Mouse (Mus musculus) myocyte (in vitro differentiated cells): ENCODE results near the gene Cmas. TPM values are rescaled to one million over a fixed set of nuclear protein-coding genes. Genes with fewer than 3 reads are reported as not detected.

Experiments
- H3K27me3 ChIP-seq: one replicate; pipeline ENCODE4 v1.6.1; 2011; ENCODE audit not compliant: control insufficient read depth, insufficient read depth, insufficient read length
- H3K36me3 ChIP-seq: one replicate; pipeline ENCODE4 v1.6.1; 2011; ENCODE audit not compliant: control insufficient read depth, insufficient read depth
- H3K4me2 ChIP-seq: one replicate; pipeline ENCODE4 v1.6.1; 2011; ENCODE audit warnings: low read depth, control low read depth
- H3K4me3 ChIP-seq: one replicate; pipeline ENCODE4 v1.5.1; 2011; ENCODE audit warnings: mild to moderate bottlenecking, control low read depth, moderate library complexity
- H3K79me2 ChIP-seq: one replicate; pipeline ENCODE4 v1.6.1; 2011; ENCODE audit not compliant: control insufficient read depth, insufficient read depth
- H3ac ChIP-seq: one replicate; pipeline ENCODE4 v1.6.1; 2011; ENCODE audit not compliant: control insufficient read depth, insufficient read length
- CEBPB ChIP-seq: IDR thresholded peaks from 2 replicates; pipeline ENCODE4 v1.6.1; 2011; ENCODE audit warnings: mild to moderate bottlenecking, moderate library complexity; ENCODE audit not compliant: poor library complexity, insufficient read depth, severe bottlenecking
- E2F4 ChIP-seq: IDR thresholded peaks from one replicate; pipeline ENCODE4 v1.6.1; 2011; ENCODE audit warnings: mild to moderate bottlenecking, control low read depth, moderate library complexity; ENCODE audit not compliant: insufficient read depth
- MAX ChIP-seq: IDR thresholded peaks from one replicate; pipeline ENCODE4 v1.6.1; 2011; ENCODE audit warnings: low read depth, mild to moderate bottlenecking, control low read depth
- MYOD1 ChIP-seq, 3 experiments: IDR thresholded peaks; one replicate each; pipeline ENCODE4 v1.6.1; 2011; ENCODE audit warnings: control low read depth in 2 of 3, low read depth in 2 of 3, mild to moderate bottlenecking in 2 of 3, moderate library complexity in 1 of 3; ENCODE audit not compliant: insufficient read length in 2 of 3, control insufficient read depth in 1 of 3
- MYOG ChIP-seq, 3 experiments: IDR thresholded peaks; one replicate each; pipeline ENCODE4 v1.6.1; 2011; ENCODE audit warnings: control low read depth in 2 of 3, low read depth in 2 of 3, mild to moderate bottlenecking in 2 of 3; ENCODE audit not compliant: insufficient read length in 2 of 3, control insufficient read depth in 1 of 3, insufficient read depth in 1 of 3
- POLR2A ChIP-seq: IDR thresholded peaks from one replicate; pipeline ENCODE4 v1.6.1; 2011; ENCODE audit warnings: low read depth, mild to moderate bottlenecking, control low read depth, moderate library complexity; ENCODE audit not compliant: insufficient read length
- POLR2AphosphoS2 ChIP-seq: IDR thresholded peaks from one replicate; pipeline ENCODE4 v1.6.1; 2011; ENCODE audit warnings: low read depth, control low read depth; ENCODE audit not compliant: insufficient read length
- REST ChIP-seq: IDR thresholded peaks from one replicate; pipeline ENCODE4 v1.6.1; 2011; ENCODE audit warnings: mild to moderate bottlenecking, control low read depth, moderate library complexity; ENCODE audit not compliant: insufficient read depth, insufficient read length
- SRF ChIP-seq: IDR thresholded peaks from one replicate; pipeline ENCODE4 v1.6.1; 2011; ENCODE audit warnings: low read depth; ENCODE audit not compliant: control insufficient read depth, insufficient read length
- TCF12 ChIP-seq: IDR thresholded peaks from one replicate; pipeline ENCODE4 v1.6.1; 2011; ENCODE audit warnings: mild to moderate bottlenecking, control low read depth; ENCODE audit not compliant: poor library complexity, insufficient read depth, severe bottlenecking
- TCF3 ChIP-seq: IDR thresholded peaks from one replicate; pipeline ENCODE4 v1.6.1; 2011; ENCODE audit warnings: low read depth, control low read depth; ENCODE audit not compliant: insufficient read length
- USF1 ChIP-seq: IDR thresholded peaks from one replicate; pipeline ENCODE4 v1.6.1; 2011; ENCODE audit warnings: low read depth, mild to moderate bottlenecking, control low read depth, moderate library complexity
- polyA plus RNA-seq: library from polyadenylated mRNA; unstranded; fragments of >200 nt; fragmentation: generic; extraction: Trizol; gene quantifications from one replicate; pipeline ENCODE4 v1.2.1, GENCODE M21; 2012; ENCODE audit warnings: missing spikeins

The Cmas gene
- polyA plus RNA-seq, 1 experiment, result 27.8 TPM

- TF ChIP-seq TCF3, result no peak
- TF ChIP-seq SRF, result no peak
- TF ChIP-seq TCF12, result no peak
- TF ChIP-seq MYOD1 (IDR thresholded peaks at IDR 0.05; ENCODE audit: control insufficient read depth in 1 of 3, insufficient read length in 2 of 3, low read depth in 2 of 3), result no peak
- no peak for TF ChIP-seq USF1
- no peak for TF ChIP-seq REST
- no peak for TF ChIP-seq MYOG (IDR thresholded peaks at IDR 0.05; ENCODE audit: control insufficient read depth in 1 of 3, insufficient read depth in 1 of 3, insufficient read length in 2 of 3, low read depth in 2 of 3)
- no peak for TF ChIP-seq CEBPB
- TF ChIP-seq POLR2A, result no peak
- no peak for TF ChIP-seq E2F4
- no peak for TF ChIP-seq MAX
- TF ChIP-seq POLR2AphosphoS2, result no peak
These were observed 45.2 kb downstream of the Cmas start for GRCm38 (mm10) chr6:142801687-142802086.

GRCm38 (mm10) chr6:142802617-142803525, 46.4 kb downstream of the Cmas start:
- TF ChIP-seq E2F4 (no peak), POLR2A (no peak), SRF (no peak), POLR2AphosphoS2 (no peak), MAX (no peak), TCF3 (no peak), USF1 (no peak), REST (no peak), MYOG (IDR thresholded peaks at IDR 0.05; ENCODE audit: control insufficient read depth in 1 of 3, insufficient read depth in 1 of 3, insufficient read length in 2 of 3, low read depth in 2 of 3) (no peak), MYOD1 (IDR thresholded peaks at IDR 0.05; ENCODE audit: control insufficient read depth in 1 of 3, insufficient read length in 2 of 3, low read depth in 2 of 3) (no peak), TCF12 (no peak), CEBPB (no peak)
- no peak overlapping the region for H3K4me3 ChIP-seq
- no peaks in the 10 kb centered on the region for H3K79me2 ChIP-seq
- no peak overlapping the region for H3K4me2 ChIP-seq
- H3K27me3 ChIP-seq, result no peaks in the 10 kb centered on the region
- no peaks in the 10 kb centered on the region for H3K36me3 ChIP-seq
- H3ac ChIP-seq, result no peak overlapping the region

More at GRCm38 (mm10) chr6:142801687-142802086, 45.2 kb downstream of the Cmas start:
- no peaks in the 10 kb centered on the region for H3K79me2 ChIP-seq
- H3ac ChIP-seq, result no peak overlapping the region
- no peak overlapping the region for H3K4me3 ChIP-seq
- no peak overlapping the region for H3K4me2 ChIP-seq
- no peaks in the 10 kb centered on the region for H3K27me3 ChIP-seq
- no peaks in the 10 kb centered on the region for H3K36me3 ChIP-seq

DNA sequence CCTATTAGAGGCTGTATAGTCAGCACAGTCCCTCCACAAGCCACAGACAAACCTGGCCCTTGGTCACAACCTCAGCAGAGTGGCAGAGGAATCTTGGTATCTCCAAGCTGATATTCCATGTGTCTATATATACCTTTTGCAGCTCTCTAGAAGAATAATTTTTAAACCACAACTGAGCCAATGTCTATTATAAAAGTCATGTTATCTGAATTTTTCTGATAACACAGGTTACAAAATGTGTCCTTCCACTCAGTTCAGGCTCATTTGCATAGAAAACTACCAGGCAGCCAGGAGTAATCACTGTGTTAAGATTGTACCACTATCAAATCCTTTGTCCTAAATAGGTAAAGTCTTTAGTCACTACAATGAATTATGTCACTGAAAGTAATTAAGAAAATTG, 47.9 kb downstream of the Cmas start, which contains the start of gene Sult6b2:
Gene Sult6b2 (minus strand): TSS at position 101 of the 400 bp plus-strand sequence.
- H3K4me2 ChIP-seq, result no peak within 1 kb of the TSS
- no peaks in the 10 kb centered on the region for H3K27me3 ChIP-seq
- no peaks in the 10 kb centered on the region for H3K36me3 ChIP-seq
- no peak for TF ChIP-seq TCF3
- no peak for TF ChIP-seq POLR2A
- no peak for TF ChIP-seq REST
- no peak for TF ChIP-seq E2F4
- no peak for TF ChIP-seq MYOD1 (IDR thresholded peaks at IDR 0.05; ENCODE audit: control insufficient read depth in 1 of 3, insufficient read length in 2 of 3, low read depth in 2 of 3)
- TF ChIP-seq USF1, result no peak
- TF ChIP-seq CEBPB, result no peak
- TF ChIP-seq POLR2AphosphoS2, result no peak
- TF ChIP-seq SRF, result no peak
- no peak for TF ChIP-seq MAX
- no peak for TF ChIP-seq MYOG (IDR thresholded peaks at IDR 0.05; ENCODE audit: control insufficient read depth in 1 of 3, insufficient read depth in 1 of 3, insufficient read length in 2 of 3, low read depth in 2 of 3)
- TF ChIP-seq TCF12, result no peak
- H3K4me3 ChIP-seq, result no peak within 1 kb of the TSS
- no peak within 1 kb of the TSS for H3ac ChIP-seq
- H3K79me2 ChIP-seq, result no peaks in the 10 kb centered on the region

- no peak overlapping the region for H3ac ChIP-seq
- H3K79me2 ChIP-seq, result no peaks in the 10 kb centered on the region
- no peak for TF ChIP-seq USF1
- no peaks in the 10 kb centered on the region for H3K27me3 ChIP-seq
- H3K4me2 ChIP-seq, result no peak overlapping the region
- H3K36me3 ChIP-seq, result no peaks in the 10 kb centered on the region
- H3K4me3 ChIP-seq, result no peak overlapping the region
These were observed 49.8 kb downstream of the Cmas start for GRCm38 (mm10) chr6:142806326-142806725.
